ENCODE assay signal across 10 mouse cellular contexts in genomic region chr11:61388012-61388411, GRCm38 (mm10). TPM values are rescaled to one million over a fixed set of nuclear protein-coding genes. Genes with fewer than 3 reads are reported as not detected.
DNase-seq lines count a peak whose midpoint lies in the region; ATAC-seq and TF ChIP-seq lines count a peak whose summit lies in the region.
"Had no signal": no experiment of that assay in that cellular context is flagged by ENCODE, and none has a peak within 500 bp of the region (broad histone marks: within the 10 kb centered on the region; RNA-seq: fewer than 3 reads in every experiment).

No protein-coding gene starts in this region.

- no peak overlapping the region for H3K4me3 ChIP-seq in hindbrain, embryonic 11.5 days (ENCODE audit: low read depth, low read length)
- H3K4me3 ChIP-seq in hindbrain, embryonic 12.5 days: no peak overlapping the region
- no peak overlapping the region for H3K4me3 ChIP-seq in thymus, adult 2 months (ENCODE audit: control insufficient read depth, insufficient read depth, low read length)
- H3K4me3 ChIP-seq in liver, postnatal 0 days (ENCODE audit: low read depth, low read length): no peak overlapping the region
- H3K4me3 ChIP-seq in hindbrain, embryonic 14.5 days (replicated peaks; ENCODE audit: low read length): no peak overlapping the region
- H3K4me3 ChIP-seq: limb, embryonic 15.5 days; stomach, embryonic 15.5 days had no signal

- no peak for TF ChIP-seq POLR2A in thymus, adult 2 months (IDR thresholded peaks at IDR 0.05; ENCODE audit: control insufficient read depth, extremely low read depth, insufficient read depth, low read length, poor library complexity)

- H3K27me3 ChIP-seq in hindbrain, embryonic 11.5 days (ENCODE audit: control insufficient read depth, insufficient read depth, low read length): no peaks in the 10 kb centered on the region
- no peaks in the 10 kb centered on the region for H3K27me3 ChIP-seq in hindbrain, embryonic 12.5 days
- H3K27me3 ChIP-seq in thymus, adult 2 months (ENCODE audit: control insufficient read depth, insufficient read depth, low read length): no peaks in the 10 kb centered on the region
- H3K27me3 ChIP-seq in liver, postnatal 0 days (ENCODE audit: insufficient read depth, low read length): no peaks in the 10 kb centered on the region
- H3K27me3 ChIP-seq in hindbrain, embryonic 14.5 days (ENCODE audit: control insufficient read depth, insufficient read depth, low read length): no peaks in the 10 kb centered on the region
- H3K27me3 ChIP-seq: limb, embryonic 15.5 days; stomach, embryonic 15.5 days had no signal

- TF ChIP-seq CTCF in thymus, adult 2 months (IDR thresholded peaks at IDR 0.05; ENCODE audit: borderline replicate concordance, control insufficient read depth, extremely low read depth, insufficient read depth, low read length, poor library complexity): no peak
- peak; percentile 63 for TF ChIP-seq CTCF in liver, postnatal 0 days (IDR thresholded peaks at IDR 0.05; ENCODE audit: low read depth)

- ATAC-seq in hindbrain, embryonic 11.5 days (ENCODE audit: low FRiP score): no peak
- no peak for ATAC-seq in hindbrain, embryonic 12.5 days (ENCODE audit: low FRiP score)
- no peak for ATAC-seq in liver, postnatal 0 days
- no peak for ATAC-seq in hindbrain, embryonic 14.5 days (ENCODE audit: low FRiP score)

- peak; percentile 64 for DNase-seq in hindbrain, embryonic 11.5 days (ENCODE audit: low spot score)
- peak; percentile 35 for DNase-seq in thymus, adult 2 months
- DNase-seq in thymus, adult 18-20 months: no peak
- peak; percentile 13 to 62 for DNase-seq in cerebellum, postnatal 25 days
- peak; percentile 67 for DNase-seq in liver, postnatal 0 days
- no peak for DNase-seq in hindbrain, embryonic 14.5 days (ENCODE audit: low spot score)
- no peak for DNase-seq in frontal cortex, postnatal 14 days (ENCODE audit: low spot score in 2 of 2)

- TF ChIP-seq EP300 in liver, postnatal 0 days (IDR thresholded peaks at IDR 0.05; ENCODE audit: low read depth): no peak

- H3K4me2 ChIP-seq in hindbrain, embryonic 11.5 days (replicated peaks; ENCODE audit: low read depth, low read length): no peak overlapping the region
- H3K4me2 ChIP-seq in hindbrain, embryonic 12.5 days (replicated peaks): no peak overlapping the region
- no peak overlapping the region for H3K4me2 ChIP-seq in liver, postnatal 0 days (ENCODE audit: low read depth, low read length)
- H3K4me2 ChIP-seq in hindbrain, embryonic 14.5 days (replicated peaks): no peak overlapping the region
- H3K4me2 ChIP-seq: limb, embryonic 15.5 days; stomach, embryonic 15.5 days had no signal

- H3K4me1 ChIP-seq in hindbrain, embryonic 11.5 days (replicated peaks; ENCODE audit: control insufficient read depth, insufficient read depth, low read length): no peaks in the 10 kb centered on the region
- H3K4me1 ChIP-seq in hindbrain, embryonic 12.5 days: no peaks in the 10 kb centered on the region
- no peaks in the 10 kb centered on the region; the same call in 1 of the 2 replicates for H3K4me1 ChIP-seq in thymus, adult 2 months (replicated peaks; ENCODE audit: control insufficient read depth, insufficient read depth, low read length)
- no peaks in the 10 kb centered on the region for H3K4me1 ChIP-seq in liver, postnatal 0 days (ENCODE audit: insufficient read depth)
- H3K4me1 ChIP-seq in hindbrain, embryonic 14.5 days (replicated peaks; ENCODE audit: control insufficient read depth, insufficient read depth, low read length): no peaks in the 10 kb centered on the region
- H3K4me1 ChIP-seq: limb, embryonic 15.5 days; stomach, embryonic 15.5 days had no signal

- no peaks in the 10 kb centered on the region for H3K36me3 ChIP-seq in hindbrain, embryonic 11.5 days (ENCODE audit: control insufficient read depth, insufficient read depth, low read length)
- no peaks in the 10 kb centered on the region for H3K36me3 ChIP-seq in hindbrain, embryonic 12.5 days
- no peaks in the 10 kb centered on the region for H3K36me3 ChIP-seq in thymus, adult 2 months (ENCODE audit: control insufficient read depth, insufficient read depth, low read length)
- H3K36me3 ChIP-seq in liver, postnatal 0 days (replicated peaks; ENCODE audit: insufficient read depth, low read length): no peaks in the 10 kb centered on the region
- no peaks in the 10 kb centered on the region for H3K36me3 ChIP-seq in hindbrain, embryonic 14.5 days (replicated peaks; ENCODE audit: control insufficient read depth, insufficient read depth)
- H3K36me3 ChIP-seq: limb, embryonic 15.5 days; stomach, embryonic 15.5 days had no signal

- H3K9ac ChIP-seq in hindbrain, embryonic 11.5 days (ENCODE audit: low read depth, low read length): no peak overlapping the region
- no peak overlapping the region for H3K9ac ChIP-seq in hindbrain, embryonic 12.5 days
- no peak overlapping the region for H3K9ac ChIP-seq in liver, postnatal 0 days (replicated peaks)
- H3K9ac ChIP-seq in hindbrain, embryonic 14.5 days: no peak overlapping the region
- H3K9ac ChIP-seq: limb, embryonic 15.5 days; stomach, embryonic 15.5 days had no signal

- H3K27ac ChIP-seq in hindbrain, embryonic 11.5 days (ENCODE audit: low read depth, low read length): no peak overlapping the region
- H3K27ac ChIP-seq in hindbrain, embryonic 12.5 days: no peak overlapping the region
- H3K27ac ChIP-seq in thymus, adult 2 months (ENCODE audit: control insufficient read depth, insufficient read depth, low read length): no peak overlapping the region
- H3K27ac ChIP-seq in liver, postnatal 0 days (ENCODE audit: low read depth): no peak overlapping the region
- H3K27ac ChIP-seq in hindbrain, embryonic 14.5 days: no peak overlapping the region
- H3K27ac ChIP-seq: limb, embryonic 15.5 days; stomach, embryonic 15.5 days had no signal

- no peaks in the 10 kb centered on the region for H3K9me3 ChIP-seq in hindbrain, embryonic 11.5 days (ENCODE audit: control insufficient read depth, low read length)
- 0 out of 2 replicates have a peak, but pooled peaks cover 4% of the 10 kb centered on the region for H3K9me3 ChIP-seq in hindbrain, embryonic 12.5 days (replicated peaks)
- H3K9me3 ChIP-seq in liver, postnatal 0 days (ENCODE audit: low read length): no peaks in the 10 kb centered on the region
- no peaks in the 10 kb centered on the region for H3K9me3 ChIP-seq in hindbrain, embryonic 14.5 days (ENCODE audit: control insufficient read depth, low read length)
- H3K9me3 ChIP-seq: limb, embryonic 15.5 days; stomach, embryonic 15.5 days had no signal

- WGBS in hindbrain, embryonic 11.5 days: 64% methylated on average over 6 of the region's 6 CpGs
- 63% methylated on average over 6 of the region's 6 CpGs for WGBS in hindbrain, embryonic 12.5 days
- 64% methylated on average over 6 of the region's 6 CpGs for WGBS in thymus, adult 2 months
- WGBS in liver, postnatal 0 days (ENCODE audit: insufficient replicate concordance): 49% methylated on average over 6 of the region's 6 CpGs
- 64% methylated on average over 6 of the region's 6 CpGs for WGBS in hindbrain, embryonic 14.5 days

RNA-seq across cellular contexts. Expression of gene Slc47a1, which starts 9.9 kb away (rescaled TPM):
- polyA plus RNA-seq in hindbrain, embryonic 11.5 days (2014; fragmentation: Nextera tagmentation; extraction: Ambion mirVana): 0.08 and 0.15 TPM in 2 replicates
- polyA plus RNA-seq in hindbrain, embryonic 12.5 days (2016; fragmentation: Nextera tagmentation; extraction: Ambion mirVana): 0.10 and 0.20 TPM in 2 replicates
- polyA plus RNA-seq in thymus, adult 2 months (2012; rRNA removed): 1.5 and 3.4 TPM in 2 replicates
- polyA plus RNA-seq in liver, postnatal 0 days (2015; fragmentation: Nextera tagmentation; extraction: Ambion mirVana): 27.5 and 30.2 TPM in 2 replicates
- polyA plus RNA-seq in hindbrain, embryonic 14.5 days (2014; fragmentation: Nextera tagmentation; extraction: Ambion mirVana): 0.13 TPM in 1 of 2 replicates, not detected in the other

RNA-seq across cellular contexts. Expression of gene Slc47a2, which starts 45.4 kb away (rescaled TPM):
- polyA plus RNA-seq in hindbrain, embryonic 11.5 days (2014; fragmentation: Nextera tagmentation; extraction: Ambion mirVana): not detected in 2 replicates
- polyA plus RNA-seq in hindbrain, embryonic 12.5 days (2016; fragmentation: Nextera tagmentation; extraction: Ambion mirVana): not detected in 2 replicates
- polyA plus RNA-seq in thymus, adult 2 months (2012; rRNA removed): 0.51 and 0.67 TPM in 2 replicates
- polyA plus RNA-seq in liver, postnatal 0 days (2015; fragmentation: Nextera tagmentation; extraction: Ambion mirVana): not detected in 2 replicates
- 0.08 TPM in 1 of 2 replicates, not detected in the other for polyA plus RNA-seq in hindbrain, embryonic 14.5 days (2014; fragmentation: Nextera tagmentation; extraction: Ambion mirVana)
- polyA plus RNA-seq: limb, embryonic 15.5 days; stomach, embryonic 15.5 days had no signal

Comparison
In these comparisons a context has a peak if more than half of its experiments do, and no peak if none do; other contexts are left out.
1. DNase-seq: peak in hindbrain, embryonic 11.5 days (single experiment), thymus, adult 2 months (single experiment), cerebellum, postnatal 25 days (2 of 2) and liver, postnatal 0 days (single experiment); none in thymus, adult 18-20 months (0 of 2), hindbrain, embryonic 14.5 days (single experiment) and frontal cortex, postnatal 14 days (0 of 2).